Mouse (Mus musculus) limb, embryonic 12.5 days (tissue): ENCODE data around the gene Alg12. TPM values are rescaled to one million over a fixed set of nuclear protein-coding genes. Genes with fewer than 3 reads are reported as not detected.
"Not testable (repeated sequence)": the region's sequence is repeated elsewhere in the genome, so short reads cannot be mapped to it uniquely, and the experiment has no call there.

Experiments used
- ATAC-seq: fragments of 200-750 bp; cut with Nextera tagmentation; 2 replicates; pipeline ENCODE4 v1.8.0; 2017; ENCODE audit warnings: low read depth, moderate TSS enrichment; ENCODE audit not compliant: insufficient number of reproducible peaks, insufficient read depth, low FRiP score, low TSS enrichment
- H3K27ac ChIP-seq: fragments of 300-500 bp; sonication (generic); 2 replicates; pipeline ENCODE4 v1.5.1; 2016; ENCODE audit warnings: mild to moderate bottlenecking, moderate library complexity
- H3K27me3 ChIP-seq: fragments of 300-500 bp; sonication (generic); 2 replicates; pipeline ENCODE4 v1.6.1; 2016; ENCODE audit warnings: mild to moderate bottlenecking, moderate library complexity
- H3K36me3 ChIP-seq: fragments of 300-500 bp; sonication (generic); 2 replicates; pipeline ENCODE4 v1.6.1; 2016; ENCODE audit warnings: mild to moderate bottlenecking, moderate library complexity
- H3K4me1 ChIP-seq: fragments of 300-500 bp; sonication (generic); replicated peaks from 2 replicates; pipeline ENCODE4 v1.6.1; 2016
- H3K4me2 ChIP-seq: fragments of 300-500 bp; sonication (generic); 2 replicates; pipeline ENCODE4 v1.6.1; 2016; ENCODE audit warnings: mild to moderate bottlenecking, moderate library complexity
- H3K4me3 ChIP-seq: fragments of 300-500 bp; sonication (generic); replicated peaks from 2 replicates; pipeline ENCODE4 v1.5.1; 2016; ENCODE audit warnings: mild to moderate bottlenecking
- H3K9ac ChIP-seq: fragments of 300-500 bp; sonication (generic); replicated peaks from 2 replicates; pipeline ENCODE4 v1.6.1; 2016; ENCODE audit warnings: mild to moderate bottlenecking, moderate library complexity
- H3K9me3 ChIP-seq: fragments of 300-500 bp; sonication (generic); 2 replicates; pipeline ENCODE4 v1.6.1; 2016; ENCODE audit warnings: mild to moderate bottlenecking, moderate library complexity
- WGBS: fragments of 180-500 bp; shearing (Covaris S2); methylation state at CpG from one replicate; pipeline ENCODE4 v1.1.7; 2016; 5-methylcytosine and 5-hydroxymethylcytosine counted together
- polyA plus RNA-seq: library from polyadenylated mRNA; unstranded; fragments of >200 nt; fragmentation: Nextera tagmentation; extraction: Ambion mirVana; gene quantifications from 2 replicates; pipeline ENCODE4 v1.2.1, GENCODE M21; 2016

The Alg12 gene
- polyA plus RNA-seq, 1 experiment from 2014 or later = 10.3 TPM

- Histone ChIP-seq H3K4me2 (no peak overlapping the region), H3K27ac (no peak overlapping the region), H3K4me3 (no peak overlapping the region), H3K9me3 (no peaks in the 10 kb centered on the region), H3K9ac (no peak overlapping the region), H3K36me3 (peaks cover 88% of the 10 kb centered on the region), H3K4me1 (no peaks in the 10 kb centered on the region), H3K27me3 (no peaks in the 10 kb centered on the region)
- 87% methylated on average over 8 of the region's 8 CpGs for WGBS
- no peak for ATAC-seq
Measured at GRCm38 (mm10) chr15:88808121-88808520, 11.0 kb downstream of the Alg12 start.

DNA sequence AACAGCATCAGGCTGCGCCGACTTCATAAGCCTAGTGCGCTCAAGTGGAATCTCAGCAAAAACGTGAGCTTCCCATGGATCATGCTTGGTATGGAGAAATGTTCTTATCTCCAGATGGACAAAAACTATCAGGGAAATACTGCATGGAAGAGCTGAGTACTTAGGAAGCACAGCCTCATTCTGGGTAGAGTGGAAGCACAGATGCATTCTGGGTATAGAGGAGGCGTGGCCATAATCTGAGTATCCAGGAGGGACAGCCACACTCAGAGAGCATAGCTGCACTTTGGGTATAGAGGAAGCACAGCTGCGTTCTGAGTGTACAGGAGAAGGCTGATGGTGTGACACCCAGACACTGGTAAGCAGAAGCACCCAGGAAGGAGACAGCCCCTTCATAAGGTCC is 16.8 kb downstream of the Alg12 start:
- WGBS = 86% methylated on average over 6 of the region's 6 CpGs
- no peak overlapping the region for H3K4me3 ChIP-seq
- ATAC-seq = no peak
- no peak overlapping the region for H3K4me2 ChIP-seq
- H3K27me3 ChIP-seq = no peaks in the 10 kb centered on the region
- no peaks in the 10 kb centered on the region for H3K4me1 ChIP-seq
- no peaks in the 10 kb centered on the region for H3K9me3 ChIP-seq
- no peak overlapping the region for H3K9ac ChIP-seq
- H3K27ac ChIP-seq = no peak overlapping the region
- peaks cover 38% of the 10 kb centered on the region for H3K36me3 ChIP-seq

DNA sequence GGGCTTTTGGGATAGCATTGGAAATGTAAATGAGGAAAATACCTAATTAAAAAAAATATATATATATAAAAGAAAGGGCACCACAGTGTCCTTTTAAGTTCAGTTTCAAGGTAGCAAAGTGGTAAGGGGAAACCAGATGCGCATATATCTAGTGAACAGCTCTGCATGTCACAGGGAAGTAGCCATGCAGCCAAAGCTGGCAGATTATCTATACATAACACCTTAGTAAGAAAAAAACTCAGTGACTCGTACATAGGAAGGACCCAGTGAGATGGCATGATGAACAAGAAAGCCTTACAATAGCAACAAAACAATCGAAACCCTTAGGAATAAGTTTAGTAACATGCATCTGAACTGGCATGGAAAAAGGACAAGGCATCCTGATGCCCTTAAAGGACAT is 17.2 kb downstream of the Alg12 start:
- H3K9me3 ChIP-seq = no peaks in the 10 kb centered on the region
- H3K27ac ChIP-seq = no peak overlapping the region
- H3K36me3 ChIP-seq = peaks cover 34% of the 10 kb centered on the region
- H3K27me3 ChIP-seq = no peaks in the 10 kb centered on the region
- no peak overlapping the region for H3K9ac ChIP-seq
- no peaks in the 10 kb centered on the region for H3K4me1 ChIP-seq
- no peak overlapping the region for H3K4me2 ChIP-seq
- ATAC-seq = no peak
- no peak overlapping the region for H3K4me3 ChIP-seq
- WGBS = 92% methylated on average over 3 of the region's 3 CpGs

- Histone ChIP-seq H3K27ac (no peak overlapping the region), H3K9ac (no peak overlapping the region), H3K36me3 (peaks cover 25% of the 10 kb centered on the region), H3K4me1 (no peaks in the 10 kb centered on the region), H3K4me2 (no peak overlapping the region), H3K4me3 (no peak overlapping the region), H3K9me3 (no peaks in the 10 kb centered on the region), H3K27me3 (no peaks in the 10 kb centered on the region)
- no peak for ATAC-seq
- 85% methylated on average over 6 of the region's 6 CpGs for WGBS
Measured at GRCm38 (mm10) chr15:88800921-88801354, 18.2 kb downstream of the Alg12 start.

DNA sequence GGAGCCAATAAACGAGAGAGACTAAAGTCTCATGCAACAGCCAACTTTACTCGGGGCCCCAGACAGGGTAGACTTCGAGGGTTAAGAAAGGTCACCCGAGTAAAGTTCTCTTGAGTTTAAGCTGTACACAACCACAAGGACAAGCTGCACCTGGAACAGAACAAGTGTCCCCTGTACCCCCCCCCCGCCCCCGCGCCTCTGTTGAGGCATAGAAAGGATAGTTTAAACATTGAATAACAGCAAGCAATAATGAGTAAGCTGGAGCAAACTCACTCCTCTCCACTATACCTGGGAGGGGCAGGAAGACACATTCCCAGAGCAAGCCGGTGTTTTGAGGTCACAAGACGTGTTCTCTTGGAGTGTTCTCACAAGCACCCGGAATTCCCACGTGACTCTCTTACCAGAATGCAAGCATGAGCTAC is 19.2 kb downstream of the Alg12 start:
- H3K9ac ChIP-seq = no peak overlapping the region
- no peaks in the 10 kb centered on the region for H3K4me1 ChIP-seq
- no peak overlapping the region for H3K27ac ChIP-seq
- H3K36me3 ChIP-seq = peaks cover 15% of the 10 kb centered on the region
- H3K4me3 ChIP-seq = no peak overlapping the region
- no peak for ATAC-seq
- no peaks in the 10 kb centered on the region for H3K9me3 ChIP-seq
- no peaks in the 10 kb centered on the region for H3K27me3 ChIP-seq
- WGBS = 80% methylated on average over 11 of the region's 11 CpGs
- no peak overlapping the region for H3K4me2 ChIP-seq

- not testable (repeated sequence) for H3K9me3 ChIP-seq, H3K27me3 ChIP-seq, H3K36me3 ChIP-seq, H3K27ac ChIP-seq, H3K4me1 ChIP-seq, H3K4me2 ChIP-seq, H3K9ac ChIP-seq, ATAC-seq, H3K4me3 ChIP-seq
- 89% methylated on average over 5 of the region's 5 CpGs for WGBS
Measured at GRCm38 (mm10) chr15:88794729-88795128, 24.4 kb downstream of the Alg12 start.

DNA sequence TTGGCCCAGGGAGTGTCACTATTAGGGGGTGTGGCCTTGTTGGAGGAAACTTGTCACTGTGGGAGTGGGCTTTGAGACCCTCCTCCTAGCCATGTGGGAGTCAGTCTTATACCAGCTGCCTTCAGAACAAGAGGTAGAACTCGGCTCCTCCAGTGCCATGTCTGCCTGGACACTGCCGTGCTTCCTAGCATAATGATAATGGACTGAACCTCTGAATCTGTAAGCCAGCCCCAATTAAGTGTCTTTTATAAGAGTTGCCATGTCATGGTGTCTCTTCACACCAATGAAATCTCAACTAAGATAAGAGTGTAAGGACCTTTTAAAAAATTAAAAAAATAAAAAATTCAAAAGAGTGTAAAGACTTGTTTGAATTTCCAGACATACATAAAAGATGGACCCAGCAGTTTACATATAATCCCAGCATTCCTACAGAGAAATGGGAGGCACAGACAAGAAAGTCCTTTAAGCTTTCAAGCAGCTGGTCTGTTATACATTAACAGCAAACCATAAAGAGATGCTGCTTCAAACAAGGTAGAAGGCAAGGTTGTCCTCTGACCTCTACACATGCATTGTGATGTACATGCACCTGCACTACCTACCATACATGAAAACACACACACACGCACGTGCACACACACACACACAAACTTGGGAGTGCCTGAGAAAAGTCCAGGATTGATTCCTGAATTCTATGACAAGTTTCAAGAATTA is 26.8 kb downstream of the Alg12 start:
- H3K4me3 ChIP-seq = no peak overlapping the region
- H3K27me3 ChIP-seq = no peaks in the 10 kb centered on the region
- no peak overlapping the region for H3K4me2 ChIP-seq
- no peak overlapping the region for H3K27ac ChIP-seq
- no peak overlapping the region for H3K9ac ChIP-seq
- no peak for ATAC-seq
- WGBS = 83% methylated on average over 4 of the region's 4 CpGs
- H3K36me3 ChIP-seq = peaks cover 3% of the 10 kb centered on the region; the same call in 1 of the 2 replicates
- no peaks in the 10 kb centered on the region for H3K4me1 ChIP-seq
- peaks cover 5% of the 10 kb centered on the region; the same call in 1 of the 2 replicates for H3K9me3 ChIP-seq

DNA sequence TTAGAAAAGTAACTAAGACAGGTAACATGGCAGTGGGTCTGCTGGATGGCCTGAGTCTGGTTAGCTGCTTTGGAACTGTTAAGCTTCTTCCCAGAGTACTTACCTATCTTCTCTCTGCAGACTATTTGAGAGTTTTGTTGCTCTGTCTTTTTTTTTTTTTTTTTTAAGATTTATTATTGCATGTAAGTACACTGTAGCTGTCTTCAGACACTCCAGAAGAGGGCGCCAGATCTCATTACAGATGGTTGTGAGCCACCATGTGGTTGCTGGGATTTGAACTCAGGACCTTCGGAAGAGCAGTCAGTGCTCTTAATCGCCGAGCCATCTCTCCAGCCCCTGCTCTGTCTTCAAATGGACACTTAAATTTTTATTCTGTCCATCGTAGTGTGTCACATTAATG is 44.5 kb downstream of the Alg12 start:
- ATAC-seq, H3K9ac ChIP-seq, H3K4me2 ChIP-seq, H3K9me3 ChIP-seq, H3K4me1 ChIP-seq, H3K4me3 ChIP-seq, H3K27me3 ChIP-seq, H3K27ac ChIP-seq: not testable (repeated sequence)
- peaks cover 65% of the 10 kb centered on the region for H3K36me3 ChIP-seq
- WGBS = 88% methylated on average over 5 of the region's 5 CpGs

DNA sequence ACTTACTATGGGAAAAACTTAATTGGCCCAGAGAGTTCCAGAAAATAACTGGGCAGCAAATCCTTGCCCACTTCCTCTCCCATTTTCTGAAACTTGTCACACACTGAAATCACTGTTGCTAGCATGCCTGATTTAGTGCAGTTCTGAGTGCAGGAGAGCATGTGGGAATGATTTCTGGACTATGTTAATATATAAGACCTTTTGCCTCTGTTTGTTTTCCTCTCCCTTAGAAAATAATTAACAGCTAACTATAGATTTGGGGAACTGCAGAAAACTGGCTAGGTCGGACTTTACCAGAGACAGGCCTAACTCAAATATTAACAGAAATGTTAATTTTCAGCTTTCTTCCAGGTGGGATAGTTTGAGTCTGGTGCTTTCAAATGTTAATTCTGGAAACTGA is 50.6 kb downstream of the Alg12 start:
- no peak for ATAC-seq
- Histone ChIP-seq H3K27me3 (no peaks in the 10 kb centered on the region), H3K9me3 (no peaks in the 10 kb centered on the region), H3K9ac (no peak overlapping the region), H3K36me3 (peaks cover 54% of the 10 kb centered on the region), H3K4me1 (no peaks in the 10 kb centered on the region), H3K4me3 (no peak overlapping the region), H3K27ac (no peak overlapping the region), H3K4me2 (no peak overlapping the region)
- WGBS = 76% methylated on average over 1 of the region's 1 CpGs

- not testable (repeated sequence) for H3K4me3 ChIP-seq, H3K9me3 ChIP-seq, H3K4me2 ChIP-seq, H3K4me1 ChIP-seq, ATAC-seq, H3K27me3 ChIP-seq, H3K9ac ChIP-seq, H3K27ac ChIP-seq
- WGBS = 97% methylated on average over 2 of the region's 2 CpGs
- H3K36me3 ChIP-seq = peaks cover 60% of the 10 kb centered on the region
Measured at GRCm38 (mm10) chr15:88766139-88766538, 53.0 kb downstream of the Alg12 start.

- Histone ChIP-seq H3K9ac (no peak overlapping the region), H3K27me3 (no peaks in the 10 kb centered on the region), H3K4me2 (no peak overlapping the region), H3K4me1 (no peaks in the 10 kb centered on the region), H3K36me3 (peaks cover 85% of the 10 kb centered on the region), H3K9me3 (no peaks in the 10 kb centered on the region), H3K4me3 (no peak overlapping the region), H3K27ac (no peak overlapping the region)
- WGBS = 94% methylated on average over 4 of the region's 4 CpGs
- no peak for ATAC-seq
Measured at GRCm38 (mm10) chr15:88761551-88761950, 57.6 kb downstream of the Alg12 start.

- Histone ChIP-seq H3K27me3 (no peaks in the 10 kb centered on the region), H3K4me3 (no peak overlapping the region), H3K4me1 (peaks cover 5% of the 10 kb centered on the region), H3K9me3 (no peaks in the 10 kb centered on the region), H3K4me2 (no peak overlapping the region), H3K36me3 (peaks cover 76% of the 10 kb centered on the region), H3K27ac (no peak overlapping the region), H3K9ac (no peak overlapping the region)
- no peak for ATAC-seq
- 93% methylated on average over 3 of the region's 3 CpGs for WGBS
Measured at GRCm38 (mm10) chr15:88758061-88758460, 61.1 kb downstream of the Alg12 start.
